Mouse (Mus musculus) gastrocnemius, postnatal 4 days (tissue): ENCODE results near the gene Dleu7. TPM values are rescaled to one million over a fixed set of nuclear protein-coding genes. Genes with fewer than 3 reads are reported as not detected.

Experiments
- DNase-seq, 2 experiments: peaks; one replicate each; pipeline ENCODE4 v3.0.0; 2021 to 2022; ENCODE audit warnings: low spot score in 2 of 2, mixed read lengths in 2 of 2
- long read RNA-seq, 2 experiments: library from polyadenylated mRNA; stranded (forward); transcript quantifications; one replicate each; pipeline ENCODE4 v2.0.0; 2021
- total RNA-seq, 2 experiments: library from RNA; stranded (reverse); gene quantifications; 2 replicates each; pipeline ENCODE4 v1.2.3; 2021

The Dleu7 gene
- total RNA-seq = under 1 TPM; 0.42 to 0.75 TPM
- long read RNA-seq, experiment 1, partial matches to known transcripts = 0 of 2 reads
- long read RNA-seq, experiment 1, other reads (novel, unspliced or antisense) = 0 of 2 reads
- long read RNA-seq, experiment 2, partial matches to known transcripts = 0 of 1 reads
- long read RNA-seq, experiment 2, other reads (novel, unspliced or antisense) = 0 of 1 reads

- DNase-seq = peak; percentile 19 to 45
Observed at GRCm38 (mm10) chr14:62292488-62293339, at the start of gene Dleu7, which contains the start of gene Rnaseh2b. Dleu7 (minus strand) TSS chr14:62293047. Rnaseh2b (plus strand) TSS chr14:62292589.

DNA sequence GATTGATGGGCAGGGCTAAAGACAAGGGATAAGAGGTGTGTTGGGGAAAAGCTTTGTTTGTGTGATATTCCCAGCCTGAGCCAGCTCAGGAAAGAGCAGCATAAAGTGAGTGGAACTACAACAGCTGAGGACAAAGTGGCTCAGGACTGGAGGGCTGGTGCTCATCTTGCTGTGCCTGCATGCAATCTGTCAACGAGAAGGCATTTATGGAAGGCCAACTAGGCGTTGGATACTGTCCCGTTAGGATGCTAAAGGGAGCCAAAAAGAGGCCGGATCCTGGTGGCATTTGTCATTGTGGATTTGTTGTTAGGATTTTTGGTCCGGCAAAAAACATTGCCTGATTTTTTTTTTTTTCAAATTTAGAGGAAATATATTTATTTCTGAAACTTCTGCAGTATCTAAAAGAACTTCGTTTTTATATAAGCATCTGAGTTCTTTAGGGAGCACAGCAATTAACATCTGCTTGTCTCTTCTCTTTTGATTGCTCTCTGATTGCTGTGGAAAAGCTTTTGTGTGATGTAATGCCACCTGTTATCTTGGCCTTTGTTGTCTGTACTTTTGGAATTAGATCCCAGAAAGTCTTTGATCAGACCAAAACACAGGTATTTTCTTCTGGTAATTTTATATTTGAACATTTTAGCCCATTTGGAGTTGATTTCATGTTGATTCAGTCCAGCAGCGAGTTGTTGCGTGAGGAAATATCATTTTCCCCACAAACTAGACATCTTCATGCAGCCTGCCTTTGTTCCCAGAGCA, 49.2 kb upstream of the Dleu7 start:
- no peak for DNase-seq

DNA sequence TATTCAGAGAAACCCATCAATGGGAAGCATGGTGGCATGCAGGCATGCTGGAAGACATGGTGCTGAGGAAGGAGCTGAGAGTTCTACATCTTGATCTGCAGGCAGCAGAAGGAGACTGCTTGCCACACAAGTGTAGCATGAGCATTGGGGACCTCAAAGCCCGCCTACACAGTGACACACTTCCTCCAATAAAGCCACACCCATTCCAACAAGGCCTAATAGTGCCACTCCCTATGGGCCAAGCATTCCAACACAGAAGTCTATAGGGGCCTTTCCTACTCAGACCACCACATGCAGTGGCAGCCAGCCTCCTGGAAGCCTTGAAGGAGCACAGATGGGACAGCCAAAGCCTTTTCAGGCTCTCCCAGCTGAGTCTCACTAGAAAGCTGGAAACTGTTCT, 46.3 kb upstream of the Dleu7 start:
- peak in 1 of 2 experiments; percentile 28 for DNase-seq

DNA sequence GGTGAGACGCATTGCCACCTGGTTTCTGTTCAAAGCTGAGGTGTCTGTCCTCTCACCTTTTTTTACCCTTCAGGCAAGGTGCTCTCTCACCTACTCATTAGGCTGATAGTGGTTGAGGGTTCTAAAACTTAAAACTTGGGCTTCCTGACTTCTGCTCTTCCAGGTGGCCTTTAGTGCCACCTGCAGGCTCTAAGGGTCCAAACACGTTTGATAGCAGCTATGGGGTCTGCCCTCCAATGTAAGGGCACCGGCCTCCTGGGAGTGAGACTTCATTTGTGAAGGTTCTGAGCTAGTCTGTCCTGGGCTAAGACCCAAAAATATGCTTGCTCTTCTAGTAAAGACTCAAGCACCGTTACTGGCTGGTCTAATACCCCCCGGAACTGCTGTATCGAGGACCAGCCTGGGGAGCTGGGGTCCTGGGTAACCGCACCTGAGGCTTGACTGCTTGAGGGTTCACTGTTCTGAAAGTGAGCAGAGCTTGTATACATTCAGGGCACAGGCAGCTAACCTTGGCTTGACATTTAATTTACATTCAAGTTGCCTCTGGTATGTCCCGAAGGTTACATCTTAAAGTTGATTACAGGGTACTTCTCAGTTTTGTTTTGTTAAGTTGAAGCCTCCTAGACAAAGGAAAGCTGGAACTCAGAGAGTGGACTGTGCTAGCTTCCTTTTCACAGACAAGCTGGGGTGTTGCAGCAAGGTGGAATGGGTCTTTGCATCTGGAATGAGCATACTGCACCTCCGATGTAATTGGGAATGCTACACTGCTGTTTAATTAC, 41.3 kb upstream of the Dleu7 start:
- no peak for DNase-seq

- peak; percentile 82 to 90 for DNase-seq
Observed at GRCm38 (mm10) chr14:62331866-62332619, 39.2 kb upstream of the Dleu7 start.

DNA sequence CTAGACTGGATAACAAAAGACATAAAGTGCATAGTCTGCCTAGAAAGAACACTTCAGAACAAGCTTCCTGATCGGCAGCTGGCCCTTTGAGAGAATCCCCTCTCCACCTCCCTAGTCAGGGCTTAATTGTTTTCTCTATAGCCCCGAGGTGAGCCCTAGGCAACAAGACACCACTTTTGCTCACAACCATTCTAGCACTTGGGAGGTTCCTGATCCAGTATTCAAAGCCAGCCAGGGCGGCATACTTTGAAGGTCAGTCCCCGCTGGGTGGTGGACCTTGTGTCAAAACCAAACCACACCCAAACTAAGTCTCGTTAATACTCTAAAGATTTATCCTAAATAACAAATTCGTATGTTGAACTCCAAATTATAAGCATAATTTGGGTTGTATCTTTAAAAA, 38.6 kb upstream of the Dleu7 start:
- DNase-seq = no peak

GRCm38 (mm10) chr14:62329631-62330030, 36.8 kb upstream of the Dleu7 start:
- DNase-seq = no peak

- no peak for DNase-seq
Observed at GRCm38 (mm10) chr14:62328606-62329005, 35.8 kb upstream of the Dleu7 start.

GRCm38 (mm10) chr14:62327171-62327570, 34.3 kb upstream of the Dleu7 start:
- no peak for DNase-seq

DNA sequence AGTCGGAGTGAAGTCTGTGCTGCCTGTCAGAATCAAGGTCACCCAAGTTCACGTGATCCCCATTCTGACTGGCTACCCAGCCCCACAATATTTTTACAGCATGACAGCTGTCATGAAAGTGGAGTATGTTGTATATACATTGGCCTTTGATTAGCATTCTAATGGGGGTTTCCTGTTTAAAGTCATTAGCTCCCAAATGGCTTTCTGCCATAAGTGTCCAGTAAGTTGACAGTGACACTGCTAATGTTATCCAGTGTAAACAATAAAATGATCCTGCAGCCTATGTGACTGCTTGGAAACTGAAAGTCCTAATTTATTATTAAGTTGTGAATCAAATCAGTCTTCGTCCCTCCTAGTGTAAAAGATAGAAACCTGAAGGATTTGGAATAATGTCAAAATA, 33.2 kb upstream of the Dleu7 start:
- DNase-seq = no peak

GRCm38 (mm10) chr14:62324943-62325342, 32.1 kb upstream of the Dleu7 start:
- DNase-seq = no peak

DNA sequence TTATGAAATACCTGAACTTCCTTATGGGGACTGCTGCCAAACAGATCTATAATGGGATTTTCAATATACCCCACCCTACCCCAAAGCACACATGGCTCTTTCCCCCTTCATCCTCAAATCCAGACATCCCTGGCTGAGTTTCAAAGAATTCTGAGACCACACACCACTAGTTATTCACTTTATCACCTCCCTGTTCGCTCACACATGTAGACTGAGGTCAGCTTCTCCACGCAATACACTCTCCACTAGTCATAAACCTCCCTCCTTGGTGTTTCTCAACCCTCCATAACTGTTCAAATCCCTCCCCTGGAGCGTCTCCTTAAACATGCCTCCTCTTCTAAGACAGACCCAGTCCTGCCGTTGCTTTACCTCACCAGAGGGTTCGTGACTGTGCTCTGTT, 30.6 kb upstream of the Dleu7 start:
- no peak for DNase-seq

DNA sequence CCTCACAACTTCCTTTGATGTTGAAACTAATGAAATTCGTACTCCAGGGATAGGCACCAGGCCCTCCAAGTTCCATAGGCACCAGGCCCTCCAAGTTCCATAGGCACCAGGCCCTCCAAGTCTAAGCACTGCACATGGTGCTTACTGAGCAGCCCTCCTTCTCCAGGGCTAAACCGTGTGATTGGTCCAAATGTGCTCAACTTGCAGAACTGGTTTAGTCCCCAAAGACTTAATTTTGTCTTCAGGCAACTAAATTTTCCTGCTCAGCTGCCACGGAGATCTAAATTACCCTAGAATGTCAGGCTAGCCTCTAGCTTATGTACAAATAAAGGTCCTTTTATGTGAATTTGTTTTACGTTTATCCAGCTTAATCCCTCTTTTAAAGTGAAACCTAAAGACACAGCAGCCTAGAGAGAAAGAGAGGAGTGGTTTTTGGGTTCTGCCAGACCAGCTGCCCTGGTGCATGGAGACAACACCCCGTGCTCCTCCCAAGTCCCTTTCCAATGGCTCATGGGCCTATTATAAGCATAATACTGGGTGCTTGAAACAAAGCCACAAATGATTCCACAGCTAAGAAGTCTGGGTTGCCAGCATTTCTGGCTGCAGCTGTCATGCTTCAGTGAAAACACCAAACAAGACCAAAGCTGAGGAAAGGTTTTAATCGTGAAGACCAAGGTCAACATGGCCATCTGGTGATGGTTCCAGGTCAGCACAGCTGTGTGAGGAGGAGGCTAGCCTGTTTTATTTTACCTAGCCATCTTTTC, 29.9 kb upstream of the Dleu7 start:
- no peak for DNase-seq

GRCm38 (mm10) chr14:62311672-62312071, 18.8 kb upstream of the Dleu7 start:
- no peak for DNase-seq

DNA sequence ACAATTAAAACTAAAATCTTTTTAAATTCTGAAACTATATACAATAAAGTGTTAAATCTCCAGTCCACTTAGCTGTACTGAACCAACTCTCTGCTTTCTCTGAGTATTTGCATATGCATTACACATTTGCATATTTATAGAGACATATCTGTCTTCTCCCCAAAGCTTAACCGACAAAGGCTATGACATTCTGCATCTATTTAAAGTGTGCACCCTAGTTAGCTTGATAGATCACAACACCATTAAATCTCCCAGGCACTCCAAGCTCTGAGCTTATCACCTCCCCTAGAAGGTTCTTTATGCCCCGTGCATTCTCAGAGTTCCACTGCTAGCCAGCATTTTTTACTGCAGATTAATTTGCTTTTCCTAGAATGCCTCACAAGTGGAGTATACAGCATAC, 16.2 kb upstream of the Dleu7 start:
- no peak for DNase-seq

DNA sequence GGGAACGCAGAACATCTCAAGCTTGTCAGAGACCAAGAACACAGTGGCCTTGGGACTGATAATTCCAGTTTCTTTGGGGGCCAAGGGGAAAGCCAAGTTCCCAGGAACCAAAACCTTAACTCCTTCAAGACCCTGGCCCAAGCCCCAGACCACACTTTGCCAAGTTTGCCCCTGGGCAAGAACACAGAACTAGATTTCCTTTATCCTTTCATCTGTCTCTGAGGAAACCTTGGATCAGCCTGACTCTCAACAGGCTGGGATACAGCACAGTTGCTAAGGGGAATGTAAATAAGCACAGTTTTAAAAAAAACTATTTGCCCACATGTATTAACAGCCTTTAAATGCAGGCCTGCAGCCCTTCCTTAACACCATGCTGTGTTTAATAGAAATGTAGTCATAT, 14.7 kb upstream of the Dleu7 start:
- no peak for DNase-seq

DNA sequence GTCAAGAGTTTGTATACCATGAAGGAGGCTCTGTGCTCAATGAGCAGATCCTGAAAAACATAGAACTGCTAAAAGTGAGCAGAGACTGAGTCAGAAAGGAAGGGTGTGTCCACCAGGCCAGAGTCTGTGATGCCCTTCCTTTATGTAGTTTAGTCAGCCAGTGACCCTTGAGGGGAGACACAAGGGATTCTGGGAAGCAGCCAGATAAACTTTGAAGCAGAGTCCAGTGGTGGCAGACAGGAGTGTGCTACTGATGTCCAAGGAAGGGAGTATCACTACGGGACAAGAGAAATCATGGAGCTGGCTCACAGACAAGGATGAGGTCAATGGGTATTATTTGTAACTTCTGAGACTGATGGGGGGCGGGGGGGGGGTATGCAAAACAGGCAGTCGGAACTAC, 7.2 kb upstream of the Dleu7 start:
- no peak for DNase-seq

GRCm38 (mm10) chr14:62298808-62299207, 6.0 kb upstream of the Dleu7 start:
- no peak for DNase-seq

DNA sequence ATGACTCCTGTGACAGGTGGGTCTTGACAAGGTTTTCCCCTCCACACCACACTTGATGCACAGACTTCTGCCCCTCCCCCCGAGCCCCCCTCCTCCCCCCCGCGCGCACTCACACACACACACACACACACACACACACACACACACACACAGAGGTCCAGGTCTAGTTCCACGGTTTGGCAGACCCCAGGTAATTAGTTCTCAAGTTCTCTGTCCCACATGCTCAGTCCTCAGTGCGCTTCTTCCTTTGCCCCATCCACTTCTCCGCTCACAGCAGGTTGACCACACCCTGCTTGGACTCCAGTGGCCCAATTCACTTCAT, 720 bp downstream of the Dleu7 start:
- DNase-seq = no peak
